Mouse (Mus musculus) liver, adult 2 months (tissue): Measurements from ENCODE around the gene Spata31d1a.

Experiments
- CTCF ChIP-seq: fragments of 200-500 bp; IDR thresholded peaks from 2 replicates; pipeline ENCODE4 v1.5.1; 2011; ENCODE audit warnings: low read depth, low read length, control low read depth
- POLR2A ChIP-seq: fragments of 200-500 bp; IDR thresholded peaks from 2 replicates; pipeline ENCODE4 v1.6.1; 2011; ENCODE audit warnings: low read length, control low read depth; ENCODE audit not compliant: insufficient read depth; ENCODE audit errors: extremely low read depth

- TF ChIP-seq POLR2A, result no peak
- no peak for TF ChIP-seq CTCF
These were observed 20.3 kb downstream of the Spata31d1a start for GRCm38 (mm10) chr13:59689843-59690242.
